ENCODE assay signal across 27 mouse cellular contexts in genomic region chr10:8952922-8953321, GRCm38 (mm10).
DNase-seq lines count a peak whose midpoint lies in the region; ATAC-seq and TF ChIP-seq lines count a peak whose summit lies in the region.
"Had no signal": no experiment of that assay in that cellular context is flagged by ENCODE, and none has a peak within 500 bp of the region (broad histone marks: within the 10 kb centered on the region; RNA-seq: fewer than 3 reads in every experiment).

No protein-coding gene starts in this region.

- no peak overlapping the region for H3K9ac ChIP-seq in liver, embryonic 11.5 days (ENCODE audit: low read depth, low read length)
- no peak overlapping the region for H3K9ac ChIP-seq in intestine, postnatal 0 days (ENCODE audit: low read depth, low read length)
- H3K9ac ChIP-seq: forebrain, postnatal 0 days; heart, embryonic 12.5 days; heart, embryonic 15.5 days; hindbrain, embryonic 13.5 days had no signal

- WGBS in spleen, adult 2 months: 20% methylated on average over 5 of the region's 5 CpGs
- 51% methylated on average over 5 of the region's 5 CpGs for WGBS in bone marrow, adult 2 months
- 76% methylated on average over 5 of the region's 5 CpGs for WGBS in liver, embryonic 11.5 days
- 91% methylated on average over 5 of the region's 5 CpGs for WGBS in intestine, postnatal 0 days

- peaks cover 29% of the 10 kb centered on the region; the same call in 1 of the 2 replicates for H3K4me1 ChIP-seq in spleen, adult 2 months (ENCODE audit: control insufficient read depth, insufficient read depth, insufficient read length)
- H3K4me1 ChIP-seq in bone marrow, adult 2 months (ENCODE audit: control insufficient read depth, insufficient read depth, low read length): no peaks in the 10 kb centered on the region; the same call in 1 of the 2 replicates
- H3K4me1 ChIP-seq in liver, embryonic 11.5 days (replicated peaks; ENCODE audit: control insufficient read depth, insufficient read depth, low read length): no peaks in the 10 kb centered on the region
- H3K4me1 ChIP-seq in intestine, postnatal 0 days (replicated peaks; ENCODE audit: control insufficient read depth, insufficient read depth, low read length): no peaks in the 10 kb centered on the region
- H3K4me1 ChIP-seq: forebrain, embryonic 10.5 days had no signal

- peak overlapping the region; percentile 86 for H3K27ac ChIP-seq in spleen, adult 2 months (ENCODE audit: insufficient read depth, low read length)
- peak overlapping the region; percentile 37; the same call in 1 of the 2 replicates for H3K27ac ChIP-seq in bone marrow, adult 2 months (ENCODE audit: control insufficient read depth, insufficient read depth, low read depth, low read length, poor library complexity)
- H3K27ac ChIP-seq in liver, embryonic 11.5 days (ENCODE audit: low read depth, low read length): no peak overlapping the region
- H3K27ac ChIP-seq in intestine, postnatal 0 days (ENCODE audit: low read depth, low read length): no peak overlapping the region
- H3K27ac ChIP-seq: forebrain, embryonic 10.5 days; heart, embryonic 15.5 days; hindbrain, embryonic 10.5 days; hindbrain, embryonic 13.5 days had no signal

- no peaks in the 10 kb centered on the region for H3K9me3 ChIP-seq in liver, embryonic 11.5 days (ENCODE audit: control insufficient read depth, low read length)
- no peaks in the 10 kb centered on the region for H3K9me3 ChIP-seq in intestine, postnatal 0 days (ENCODE audit: control insufficient read depth)
- H3K9me3 ChIP-seq: forebrain, embryonic 10.5 days; heart, embryonic 12.5 days; heart, embryonic 15.5 days; hindbrain, embryonic 10.5 days; hindbrain, embryonic 13.5 days had no signal

- peak in 1 of 2 experiments; percentile 58 for DNase-seq in spleen, adult 2 months (ENCODE audit: low read depth in 1 of 2, low spot score in 2 of 2)
- no peak for DNase-seq in spleen, postnatal 10 days (ENCODE audit: low spot score in 2 of 2)
- no peak for DNase-seq in liver, embryonic 11.5 days (ENCODE audit: low spot score)
- DNase-seq in right cerebral cortex, postnatal 10 days (ENCODE audit: low spot score in 2 of 2): no peak
- DNase-seq: adrenal gland, adult 2 months; adrenal gland, postnatal 14 days; cerebellum, adult 11-12 months; cerebellum, adult 8-10 months; cerebellum, postnatal 10 days; forebrain, postnatal 0 days; gastrocnemius, postnatal 25 days; heart, adult 18-20 months; heart, postnatal 10 days; heart, postnatal 36 days had no signal

- no peaks in the 10 kb centered on the region for H3K36me3 ChIP-seq in spleen, adult 2 months (ENCODE audit: control insufficient read depth, insufficient read depth, low read length)
- H3K36me3 ChIP-seq in liver, embryonic 11.5 days (ENCODE audit: control insufficient read depth, insufficient read depth, low read length): no peaks in the 10 kb centered on the region
- no peaks in the 10 kb centered on the region for H3K36me3 ChIP-seq in intestine, postnatal 0 days (ENCODE audit: control insufficient read depth, insufficient read depth)
- H3K36me3 ChIP-seq: forebrain, embryonic 10.5 days; G1E; heart, embryonic 12.5 days; heart, embryonic 15.5 days; hindbrain, embryonic 10.5 days; hindbrain, embryonic 13.5 days had no signal

- no peak for TF ChIP-seq CTCF in spleen, adult 2 months (IDR thresholded peaks at IDR 0.05; ENCODE audit: extremely low read depth, insufficient read depth, insufficient read length, insufficient replicate concordance)
- no peak for TF ChIP-seq CTCF in bone marrow, adult 2 months (IDR thresholded peaks at IDR 0.05; ENCODE audit: control insufficient read depth, insufficient read depth, low read length)
- no peak for TF ChIP-seq CTCF in intestine, postnatal 0 days (IDR thresholded peaks at IDR 0.05; ENCODE audit: low read depth)

- peak; percentile 80 for ATAC-seq in CD4-positive, CD25-positive, alpha-beta regulatory T cell, adult 4 months
- peak; percentile 40; the same call in 1 of the 2 replicates for ATAC-seq in neutrophil, adult 5-6 weeks (ENCODE audit: extremely low read depth, insufficient number of reproducible peaks, low FRiP score, poor library complexity, severe bottlenecking)
- no peak for ATAC-seq in liver, embryonic 11.5 days (replicated peaks; ENCODE audit: low FRiP score)
- ATAC-seq in intestine, postnatal 0 days: no peak
- ATAC-seq: forebrain, embryonic 14.5 days; forebrain, postnatal 0 days; hindbrain, embryonic 16.5 days; Patski had no signal

- no peak for TF ChIP-seq POLR2A in spleen, adult 2 months (IDR thresholded peaks at IDR 0.05; ENCODE audit: low read depth, low read length)
- no peak for TF ChIP-seq POLR2A in bone marrow, adult 2 months (IDR thresholded peaks at IDR 0.05; ENCODE audit: borderline replicate concordance, control insufficient read depth, low read depth, low read length)

- no peak overlapping the region for H3K4me2 ChIP-seq in liver, embryonic 11.5 days
- H3K4me2 ChIP-seq in intestine, postnatal 0 days (replicated peaks; ENCODE audit: low read depth): no peak overlapping the region
- H3K4me2 ChIP-seq: heart, embryonic 12.5 days; heart, embryonic 15.5 days; hindbrain, embryonic 13.5 days had no signal

- no peaks in the 10 kb centered on the region for H3K27me3 ChIP-seq in spleen, adult 2 months (ENCODE audit: control insufficient read depth, insufficient read depth, low read length)
- H3K27me3 ChIP-seq in liver, embryonic 11.5 days (replicated peaks; ENCODE audit: control insufficient read depth, insufficient read depth, low read length): no peaks in the 10 kb centered on the region
- no peaks in the 10 kb centered on the region for H3K27me3 ChIP-seq in intestine, postnatal 0 days (replicated peaks; ENCODE audit: control insufficient read depth, insufficient read depth, low read length)
- H3K27me3 ChIP-seq: heart, embryonic 12.5 days; heart, embryonic 15.5 days; hindbrain, embryonic 13.5 days; Patski had no signal

- H3K4me3 ChIP-seq in spleen, adult 2 months (ENCODE audit: extremely low read depth, insufficient read depth, insufficient read length): no peak overlapping the region
- H3K4me3 ChIP-seq in bone marrow, adult 2 months (replicated peaks; ENCODE audit: control insufficient read depth, low read depth, low read length): no peak overlapping the region
- no peak overlapping the region for H3K4me3 ChIP-seq in liver, embryonic 11.5 days (ENCODE audit: low read depth, low read length)
- H3K4me3 ChIP-seq in intestine, postnatal 0 days (ENCODE audit: low read depth, low read length): no peak overlapping the region
- H3K4me3 ChIP-seq: forebrain, embryonic 10.5 days; heart, embryonic 12.5 days; heart, embryonic 15.5 days; hindbrain, embryonic 10.5 days; hindbrain, embryonic 13.5 days had no signal

Comparison
In these comparisons a context has a peak if more than half of its experiments do, and no peak if none do; other contexts are left out.
1. H3K27ac ChIP-seq: peak in spleen, adult 2 months (single experiment) and bone marrow, adult 2 months (single experiment); none in liver, embryonic 11.5 days (single experiment) and intestine, postnatal 0 days (single experiment).
2. ATAC-seq: peak in CD4-positive, CD25-positive, alpha-beta regulatory T cell, adult 4 months (single experiment) and neutrophil, adult 5-6 weeks (single experiment); none in liver, embryonic 11.5 days (single experiment) and intestine, postnatal 0 days (single experiment).